Mouse (Mus musculus) R1 (cell line): Measurements from ENCODE around the gene Wfdc15a.
"Not testable (repeated sequence)": the region's sequence is repeated elsewhere in the genome, so short reads cannot be mapped to it uniquely, and the experiment has no call there.

Experiments
- DNase-seq: peaks from one replicate; pipeline ENCODE4 v3.0.0-alpha.2; 2018; ENCODE audit warnings: low read depth, low spot score

Gene Wfdc15a

DNA sequence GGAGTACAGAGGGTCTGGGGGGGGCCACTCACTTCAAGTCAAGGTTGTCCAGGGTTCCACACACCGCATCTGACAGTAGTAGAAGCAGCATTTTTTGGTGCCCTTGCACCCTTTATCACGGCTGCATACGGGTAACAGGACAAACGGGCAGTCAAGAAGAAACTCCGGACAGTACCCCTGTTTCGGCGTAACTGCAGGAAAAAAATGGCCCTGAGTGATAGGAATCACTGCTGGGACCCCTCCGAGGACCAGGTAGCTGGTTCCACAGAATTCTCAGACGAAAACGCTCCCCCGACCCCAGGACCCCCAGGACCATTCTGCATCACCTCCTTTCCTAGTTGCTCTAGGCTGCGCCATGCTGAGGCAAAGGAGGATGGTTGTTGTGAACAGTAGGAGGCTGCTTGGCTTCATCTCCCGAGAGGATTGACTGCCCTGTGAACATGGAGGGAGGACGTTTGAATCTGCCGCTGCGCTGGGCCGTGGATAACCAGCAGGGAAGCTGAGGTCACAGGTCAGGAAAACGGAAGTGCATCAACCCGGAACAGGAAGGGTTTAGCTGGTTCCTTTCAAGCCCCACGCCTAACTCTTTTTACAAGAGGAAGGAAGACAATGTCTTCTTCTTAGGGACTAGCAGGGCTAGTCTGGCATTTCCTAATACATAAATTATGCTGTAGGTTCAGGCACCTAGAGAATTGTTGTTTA, at the start of gene Wfdc15a:
Gene Wfdc15a (minus strand): TSS at position 505 of the 702 bp plus-strand sequence.
- DNase-seq = peak; percentile 60

GRCm38 (mm10) chr2:164238366-164238765, 38.4 kb upstream of the Wfdc15a start, which contains the start of gene Svs2:
TSS of gene Svs2 (minus strand) at chr2:164238466.
- no peak for DNase-seq

- peak; percentile 64 for DNase-seq
Observed at GRCm38 (mm10) chr2:164232671-164233070, 32.7 kb upstream of the Wfdc15a start.

DNA sequence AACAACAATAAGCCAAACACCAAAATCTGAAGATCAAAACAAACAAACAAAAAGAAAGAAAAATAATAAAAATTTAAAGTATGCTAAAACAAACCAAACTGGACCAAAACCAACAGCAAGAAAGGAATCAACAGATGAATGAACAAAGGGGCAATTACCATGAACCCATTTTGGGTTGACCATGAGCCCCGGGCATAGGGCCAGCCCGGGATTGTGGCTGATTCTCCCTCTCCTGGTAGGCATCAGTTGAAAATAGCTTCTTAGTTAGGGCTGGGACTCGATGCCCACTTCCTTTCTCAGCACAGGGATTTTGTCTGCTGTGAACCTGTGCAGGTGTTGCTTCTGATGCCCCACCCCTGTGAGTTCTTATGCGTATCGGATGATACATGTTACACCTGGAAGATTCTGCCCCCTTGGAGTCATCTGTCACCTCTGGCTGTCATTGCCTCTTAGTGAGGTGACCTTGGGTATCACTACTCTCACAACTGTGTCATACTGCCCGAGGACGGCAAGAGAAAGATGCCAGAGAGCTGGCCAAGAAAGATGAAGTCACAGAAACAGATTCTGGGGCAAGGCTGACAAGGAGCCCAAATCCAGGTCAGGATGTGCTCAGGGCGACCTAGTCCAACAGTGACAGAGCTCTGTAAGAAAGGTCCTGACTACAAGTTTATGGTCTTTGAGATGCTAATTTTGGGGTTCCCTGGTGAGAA, 28.6 kb upstream of the Wfdc15a start:
- peak; percentile 4 for DNase-seq

- no peak for DNase-seq
Observed at GRCm38 (mm10) chr2:164221522-164221921, 21.6 kb upstream of the Wfdc15a start, which contains the start of gene Wfdc15b. TSS of gene Wfdc15b (minus strand) at chr2:164221660.

DNA sequence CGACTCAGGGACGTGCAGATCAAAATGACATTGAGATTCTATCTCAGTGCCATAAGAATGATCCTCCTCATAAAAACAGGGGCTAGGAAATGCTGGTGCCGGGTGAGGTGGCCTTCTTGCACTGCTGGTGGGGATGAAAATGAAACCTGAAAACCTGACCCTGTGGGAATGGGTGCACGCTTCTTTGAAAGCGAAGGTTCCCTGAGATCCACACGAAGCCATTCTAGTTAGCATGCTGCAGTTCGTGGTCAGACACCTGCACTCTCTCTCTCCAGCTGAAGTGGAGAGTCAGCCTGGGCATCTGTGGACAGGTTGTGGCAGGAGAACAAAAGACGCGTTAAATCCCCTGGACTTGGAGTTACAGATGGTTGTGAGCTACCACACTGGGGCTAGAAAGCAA, 19.4 kb upstream of the Wfdc15a start:
- DNase-seq = no peak

DNA sequence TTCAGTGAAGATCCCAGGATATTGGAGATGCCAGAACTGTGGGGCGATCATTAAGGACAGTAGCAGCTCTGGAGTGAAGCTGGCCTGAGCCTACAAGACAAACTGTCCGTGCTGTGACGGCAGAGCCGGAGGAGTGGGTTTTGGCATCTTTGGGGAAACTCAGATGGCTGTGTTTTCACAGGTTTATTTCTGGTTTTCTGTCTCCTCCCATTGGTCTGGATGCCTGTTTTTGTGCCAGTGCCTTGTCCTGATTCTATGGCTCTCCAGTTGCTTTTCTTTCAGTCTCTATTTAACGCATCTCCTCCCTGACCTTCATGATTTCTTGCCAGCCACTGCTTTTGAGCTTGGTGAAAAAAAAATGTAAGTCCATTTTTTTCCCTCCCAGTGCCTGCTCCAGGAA, 12.8 kb upstream of the Wfdc15a start:
- no peak for DNase-seq

- DNase-seq = no peak
Observed at GRCm38 (mm10) chr2:164210892-164211291, 11.0 kb upstream of the Wfdc15a start.

- no peak for DNase-seq
Observed at GRCm38 (mm10) chr2:164206676-164207075, 6.7 kb upstream of the Wfdc15a start.

GRCm38 (mm10) chr2:164206011-164206410, 6.1 kb upstream of the Wfdc15a start:
- not testable (repeated sequence) for DNase-seq

- no peak for DNase-seq
Observed at GRCm38 (mm10) chr2:164196700-164196990, 3.3 kb downstream of the Wfdc15a start.

- DNase-seq = no peak
Observed at GRCm38 (mm10) chr2:164195971-164196699, 3.8 kb downstream of the Wfdc15a start.

DNA sequence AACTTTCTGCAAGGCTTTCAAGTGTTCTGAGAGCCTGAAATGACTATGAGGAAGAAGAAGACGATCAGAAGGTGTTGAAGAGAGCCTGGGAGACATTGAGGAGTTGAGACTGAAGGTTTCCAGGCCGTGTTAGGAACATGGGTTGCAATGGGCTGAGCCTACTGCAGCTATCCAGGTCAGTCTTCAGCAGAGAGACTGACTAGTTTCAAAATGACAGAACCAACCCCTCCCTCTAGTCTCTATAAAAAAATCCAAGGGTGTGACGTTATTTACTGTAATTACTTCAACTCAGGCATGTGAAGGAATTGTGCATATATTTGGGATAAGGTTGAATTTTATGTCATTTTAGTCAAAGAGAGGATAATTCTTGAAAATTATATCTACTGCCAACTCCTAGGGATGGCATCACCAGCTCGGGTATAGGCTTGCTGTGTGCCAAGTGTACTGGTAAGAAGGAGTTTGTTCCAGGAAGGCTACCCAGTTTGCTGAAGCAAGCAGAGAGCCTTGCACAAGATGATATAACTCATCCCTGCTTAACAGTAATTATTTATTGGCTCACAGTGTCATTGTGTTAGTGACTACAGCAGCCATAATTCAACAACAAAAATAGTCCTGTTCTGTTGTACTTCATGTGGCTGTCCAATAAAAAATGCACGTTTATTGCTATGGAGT, 4.8 kb downstream of the Wfdc15a start:
- no peak for DNase-seq

GRCm38 (mm10) chr2:164192279-164192678, 7.7 kb downstream of the Wfdc15a start:
- DNase-seq = no peak

DNA sequence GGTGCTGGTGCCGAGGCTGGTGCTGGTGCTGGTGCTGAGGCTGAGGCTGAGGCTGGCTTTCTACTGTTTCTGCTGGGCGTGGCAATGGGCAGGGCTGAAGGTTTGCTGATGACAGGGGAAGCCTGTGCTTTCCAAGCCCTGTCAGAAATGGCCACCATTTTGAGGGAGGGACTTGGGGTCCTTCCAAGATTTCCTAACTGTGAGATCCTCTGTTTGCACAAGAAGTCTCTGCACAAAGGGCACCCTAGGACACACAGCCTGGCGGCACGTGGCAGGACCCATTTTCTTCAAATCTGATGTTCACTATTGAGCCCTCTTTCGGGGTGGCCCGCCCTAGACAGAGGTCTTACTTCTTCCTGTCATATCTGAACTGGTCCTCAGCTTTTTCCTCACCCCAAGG, 9.4 kb downstream of the Wfdc15a start, which contains the start of gene Wfdc12:
Gene Wfdc12 (minus strand): TSS at position 33 of the 400 bp plus-strand sequence.
- DNase-seq = no peak

- peak; percentile 35 for DNase-seq
Observed at GRCm38 (mm10) chr2:164188722-164189121, 11.2 kb downstream of the Wfdc15a start.

DNA sequence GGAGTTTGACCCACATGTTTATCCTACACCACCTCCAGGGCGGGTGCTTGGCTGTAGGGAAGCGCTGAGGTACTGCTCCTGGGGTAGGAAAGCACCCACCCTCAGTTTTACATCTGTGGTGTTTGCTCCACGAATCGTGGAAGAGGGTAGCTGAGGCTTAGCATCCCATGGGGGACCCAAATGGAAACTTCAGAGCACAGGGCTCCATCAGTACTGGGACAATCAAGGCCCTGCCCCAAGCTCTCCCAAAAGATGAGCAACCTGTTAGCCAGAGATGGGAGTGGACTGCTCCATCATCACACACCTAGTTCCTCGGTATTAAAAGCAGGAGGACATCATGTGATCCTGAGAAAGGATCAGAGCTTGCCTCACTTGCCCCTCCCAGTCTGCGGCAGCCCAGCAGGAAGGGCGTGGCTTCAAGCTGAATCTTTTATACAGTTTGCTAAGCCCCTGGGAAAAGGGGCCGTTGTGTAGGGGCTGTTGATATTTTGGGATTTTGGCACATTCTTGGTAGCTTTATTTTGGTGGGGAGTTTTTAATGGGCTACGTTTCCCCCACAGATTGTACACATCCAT, 15.7 kb downstream of the Wfdc15a start:
- peak; percentile 53 for DNase-seq

DNA sequence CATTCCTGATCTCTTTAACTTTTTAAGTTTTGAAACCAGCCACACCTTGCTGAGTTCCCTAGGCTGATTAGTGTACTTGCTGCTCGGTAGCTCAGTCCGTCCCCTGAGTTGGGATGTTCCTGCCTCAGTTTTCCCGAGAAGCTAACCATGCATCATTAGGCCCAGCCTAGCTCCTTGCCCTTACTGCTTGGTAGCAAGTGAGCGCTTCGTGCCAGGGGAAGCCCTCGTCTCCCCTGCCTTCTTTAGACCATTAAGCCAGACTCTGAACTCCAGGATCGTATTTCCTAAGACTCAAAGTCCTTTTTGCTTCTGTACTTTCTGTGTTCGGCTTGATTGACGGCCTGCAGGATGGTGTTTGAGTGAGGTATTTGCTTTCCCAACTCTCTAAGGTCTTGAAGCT, 16.6 kb downstream of the Wfdc15a start:
- no peak for DNase-seq

- DNase-seq = no peak
Observed at GRCm38 (mm10) chr2:164182692-164183255, 17.2 kb downstream of the Wfdc15a start, which contains the start of gene Wfdc5. TSS of gene Wfdc5 (minus strand) at chr2:164182742.

GRCm38 (mm10) chr2:164180770-164181169, 19.2 kb downstream of the Wfdc15a start:
- DNase-seq = no peak

- peak; percentile 62 for DNase-seq
Observed at GRCm38 (mm10) chr2:164180124-164180523, 19.8 kb downstream of the Wfdc15a start.
